Mouse (Mus musculus) induced T-regulatory cell, adult 2 months (primary cell): ENCODE measurements around the gene Fgfr2.

ENCODE experiments used
- DNase-seq: peaks from one replicate; pipeline ENCODE4 v3.0.0-alpha.2; 2012; ENCODE audit warnings: low read depth

Gene Fgfr2

DNA sequence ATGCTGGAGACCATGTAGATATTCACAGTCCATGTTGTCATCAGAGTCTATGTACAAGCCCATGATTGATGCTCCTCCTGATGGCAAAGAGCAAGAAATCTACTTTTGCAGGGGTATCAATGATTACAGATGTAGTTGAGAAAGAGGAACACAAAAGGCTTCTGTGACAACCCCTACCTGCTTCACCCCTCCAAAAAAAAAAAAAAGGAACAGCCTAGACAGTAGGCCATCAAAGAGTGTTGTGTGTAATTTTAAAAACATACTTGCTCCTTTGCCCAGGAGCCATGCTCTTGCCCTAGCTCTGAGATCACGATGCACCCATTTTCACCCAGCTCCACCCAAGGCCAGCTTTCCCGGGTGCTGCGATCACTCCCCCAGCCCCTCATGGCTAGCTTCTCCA lies 626.0 kb downstream of the Fgfr2 start:
- no peak for DNase-seq

GRCm38 (mm10) chr7:132494263-132494662 lies 628.9 kb downstream of the Fgfr2 start:
- DNase-seq: no peak

GRCm38 (mm10) chr7:132493632-132494031 lies 629.5 kb downstream of the Fgfr2 start:
- DNase-seq: no peak

DNA sequence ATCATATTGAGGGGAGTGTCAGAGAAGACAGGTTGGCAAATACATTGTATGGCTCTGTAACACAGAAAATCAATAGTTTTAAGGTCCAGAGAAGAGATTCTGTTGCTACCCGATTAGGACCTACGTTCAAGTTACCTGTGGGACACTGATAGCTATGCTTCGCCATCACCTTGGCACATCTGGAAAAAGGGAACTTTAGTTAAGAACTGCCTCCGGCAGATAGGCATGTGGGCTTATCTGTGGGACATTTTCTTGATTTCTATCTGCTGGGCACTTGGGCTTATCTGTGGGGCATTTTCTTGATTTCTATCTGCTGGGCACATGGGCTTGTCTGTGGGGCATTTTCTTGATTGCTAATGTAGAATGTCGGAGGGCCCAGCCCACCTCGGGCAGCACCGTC lies 631.2 kb downstream of the Fgfr2 start:
- DNase-seq: no peak

DNA sequence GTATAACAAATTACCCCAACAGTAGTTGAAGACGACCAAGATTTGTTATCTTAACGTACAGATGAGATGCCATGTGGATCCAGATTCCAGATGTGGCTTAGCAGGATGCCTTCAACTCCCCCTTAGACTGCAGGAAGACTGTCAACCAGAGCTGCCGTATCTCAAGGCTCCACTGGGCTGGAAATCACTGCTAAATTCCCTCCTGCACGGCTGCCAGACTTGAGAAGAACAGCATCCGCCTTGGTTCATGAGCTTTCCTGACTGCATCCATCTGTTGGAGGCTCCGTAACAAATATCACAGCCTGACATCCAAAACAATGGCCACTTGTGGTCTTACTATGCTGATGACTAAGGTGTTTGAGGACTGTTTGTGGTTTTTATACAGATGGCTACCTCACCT lies 635.8 kb downstream of the Fgfr2 start:
- DNase-seq: no peak

- DNase-seq: no peak
Measured at GRCm38 (mm10) chr7:132486403-132487178, 636.6 kb downstream of the Fgfr2 start.

DNA sequence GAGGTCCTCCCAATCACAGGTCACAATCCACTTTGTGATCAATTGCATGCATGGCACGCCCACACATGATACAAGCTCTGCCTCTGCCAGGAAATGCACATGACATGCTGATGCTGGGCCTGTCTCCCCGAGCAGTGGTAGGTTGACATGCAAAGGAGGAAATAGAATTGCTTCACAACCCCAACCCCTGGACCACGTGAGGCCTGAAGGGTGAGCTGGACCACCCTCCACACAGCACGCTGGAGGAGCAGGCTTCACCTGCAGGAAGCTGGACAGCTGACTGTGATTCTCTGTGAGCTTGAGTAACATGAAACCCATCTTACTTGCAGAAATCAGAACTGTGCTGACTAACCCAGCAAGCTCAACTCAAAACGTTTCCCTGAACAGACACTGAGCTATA lies 638.7 kb downstream of the Fgfr2 start:
- no peak for DNase-seq

GRCm38 (mm10) chr7:132480696-132481306 lies 642.3 kb downstream of the Fgfr2 start:
- no peak for DNase-seq

DNA sequence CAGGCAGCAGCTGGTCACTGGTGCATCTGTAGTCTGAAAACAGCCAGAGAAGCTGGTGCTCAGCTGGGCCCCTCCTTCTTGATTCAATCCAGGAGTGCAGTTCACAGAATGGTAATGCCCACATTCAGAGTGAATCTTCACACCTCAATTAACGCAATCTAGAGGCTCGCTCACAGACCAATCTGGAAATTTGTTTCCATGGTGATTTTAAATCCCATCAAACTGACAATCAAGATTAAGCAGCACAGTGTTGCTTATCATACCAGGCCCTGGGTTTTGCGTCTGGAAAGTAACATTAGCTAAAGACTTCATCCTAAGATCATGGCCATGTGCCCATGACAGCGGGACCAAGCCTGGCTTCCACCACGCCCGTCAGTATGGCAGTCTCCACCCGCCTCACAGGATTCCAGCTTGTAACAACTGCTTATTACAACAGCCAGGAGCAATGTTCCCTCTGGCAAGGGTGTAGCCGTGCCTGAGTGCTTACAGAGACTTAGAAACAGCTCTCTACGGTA lies 644.8 kb downstream of the Fgfr2 start:
- no peak for DNase-seq

- no peak for DNase-seq
Measured at GRCm38 (mm10) chr7:132477753-132478152, 645.4 kb downstream of the Fgfr2 start.

- DNase-seq: no peak
Measured at GRCm38 (mm10) chr7:132476491-132476890, 646.7 kb downstream of the Fgfr2 start.

DNA sequence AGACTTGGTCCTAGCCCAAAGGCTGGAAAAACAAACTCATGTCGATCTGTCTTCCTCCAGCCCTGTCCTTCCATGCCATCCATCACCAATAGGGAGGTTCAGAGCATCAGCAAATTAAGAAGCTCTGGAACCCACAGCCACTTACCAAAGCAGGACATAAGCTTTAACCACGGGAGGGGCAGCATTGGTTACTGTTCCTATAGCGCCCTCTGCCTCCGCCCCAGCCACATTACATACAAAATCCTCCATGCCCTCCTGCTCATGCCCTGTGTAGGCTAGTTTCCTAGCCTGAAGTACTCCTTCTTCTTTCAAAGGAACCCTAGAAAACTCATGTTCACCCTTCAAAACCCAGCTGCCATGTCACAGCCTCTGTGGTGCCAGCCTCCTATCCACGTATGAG lies 648.1 kb downstream of the Fgfr2 start:
- peak; percentile 69 for DNase-seq

DNA sequence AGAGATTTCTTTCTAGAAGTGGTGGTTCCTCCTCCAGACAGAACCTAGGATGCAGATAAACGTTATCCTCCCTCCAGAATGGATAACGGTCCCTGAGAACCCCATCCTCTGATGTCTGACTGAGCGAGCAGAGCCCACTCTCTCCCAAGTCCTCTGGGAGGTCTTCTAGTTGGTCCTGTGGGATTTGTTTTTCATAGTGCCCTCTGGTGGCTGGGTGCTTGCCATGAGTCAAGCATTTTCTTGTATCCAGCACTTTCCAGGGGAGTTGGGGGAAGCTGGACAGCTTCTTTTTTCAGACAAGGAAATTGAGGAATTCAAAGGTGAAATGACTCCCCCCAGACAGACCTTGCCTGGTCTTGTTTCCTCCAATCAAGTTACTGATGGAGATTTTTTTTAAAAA lies 651.8 kb downstream of the Fgfr2 start:
- DNase-seq: peak; percentile 44

DNA sequence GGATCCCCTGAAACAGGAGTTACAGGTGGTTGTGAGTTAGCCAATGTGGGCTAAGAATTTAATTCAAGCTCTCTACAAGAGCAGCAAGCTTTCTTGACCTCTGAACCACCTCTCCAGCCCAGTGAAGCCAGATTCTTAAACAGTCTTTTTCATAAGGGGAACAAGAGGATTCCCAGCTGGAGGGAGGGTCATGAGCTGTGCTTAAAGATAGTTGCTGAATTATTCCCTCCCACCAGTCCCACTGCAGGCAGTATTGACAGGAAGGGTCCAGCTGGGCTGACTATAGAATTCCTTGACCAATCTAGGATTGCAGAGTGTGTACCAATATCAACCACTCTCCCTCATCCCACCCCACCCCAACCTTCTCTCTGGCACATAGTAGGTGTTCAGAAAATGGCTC lies 654.8 kb downstream of the Fgfr2 start:
- DNase-seq: no peak

- DNase-seq: no peak
Measured at GRCm38 (mm10) chr7:132465897-132466296, 657.3 kb downstream of the Fgfr2 start.

- no peak for DNase-seq
Measured at GRCm38 (mm10) chr7:132464894-132465293, 658.3 kb downstream of the Fgfr2 start.

GRCm38 (mm10) chr7:132458493-132458892 lies 664.7 kb downstream of the Fgfr2 start:
- DNase-seq: no peak

GRCm38 (mm10) chr7:132455071-132455720 lies 668.0 kb downstream of the Fgfr2 start:
- DNase-seq: no peak

GRCm38 (mm10) chr7:132449891-132450735 lies 673.0 kb downstream of the Fgfr2 start:
- no peak for DNase-seq

GRCm38 (mm10) chr7:132448511-132449154 lies 674.5 kb downstream of the Fgfr2 start:
- DNase-seq: no peak

DNA sequence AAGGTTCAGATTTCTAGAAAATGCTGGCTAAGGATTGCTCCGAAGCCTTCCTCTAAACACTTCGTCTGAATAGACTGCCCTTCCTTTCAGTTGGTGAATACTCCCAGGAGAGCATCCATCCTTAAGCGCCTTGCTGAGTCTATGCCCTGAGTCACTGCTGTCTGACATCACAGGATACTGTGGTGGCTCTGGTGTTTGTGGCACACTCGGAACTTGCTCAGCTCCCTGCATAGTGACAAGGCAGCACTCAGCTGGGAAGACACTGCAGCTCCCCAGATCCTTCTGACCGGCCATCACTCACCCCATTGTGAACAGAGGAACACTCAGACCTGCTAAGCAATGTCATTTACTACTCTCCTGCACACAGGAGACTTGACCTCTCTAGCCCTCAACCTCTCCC lies 675.6 kb downstream of the Fgfr2 start:
- no peak for DNase-seq

GRCm38 (mm10) chr7:132446841-132447240 lies 676.3 kb downstream of the Fgfr2 start:
- no peak for DNase-seq
